8 mouse cellular contexts compared by ENCODE assay signal in genomic region chr3:95106338-95107117, GRCm38 (mm10). TPM values are rescaled to one million over a fixed set of nuclear protein-coding genes. Genes with fewer than 3 reads are reported as not detected.
A peak's percentile ranks its signal among the peaks of the same experiment; 100 is the strongest.
DNase-seq lines count a peak whose midpoint lies in the region; ATAC-seq and TF ChIP-seq lines count a peak whose summit lies in the region.

TSS of gene Pip5k1a (minus strand) at chr3:95106930.

- peaks cover 25% of the 10 kb centered on the region for H3K36me3 ChIP-seq in G1E (replicated peaks)
- no peaks in the 10 kb centered on the region for H3K36me3 ChIP-seq in forebrain, embryonic 16.5 days (ENCODE audit: control insufficient read depth, insufficient read depth)
- peaks cover 2% of the 10 kb centered on the region; the same call in 1 of the 2 replicates for H3K36me3 ChIP-seq in lung, embryonic 14.5 days (ENCODE audit: insufficient read depth)
- H3K36me3 ChIP-seq in thymus, adult 2 months (ENCODE audit: control insufficient read depth, insufficient read depth, low read length): no peaks in the 10 kb centered on the region

- H3K4me3 ChIP-seq in G1E (ENCODE audit: low read depth, low read length): peak within 1 kb of the TSS; percentile 81
- H3K4me3 ChIP-seq in forebrain, embryonic 16.5 days (replicated peaks; ENCODE audit: low read length): peak within 1 kb of the TSS; percentile 90
- H3K4me3 ChIP-seq in layer of hippocampus, adult 2 months: peak within 1 kb of the TSS; percentile 88
- H3K4me3 ChIP-seq in lung, embryonic 14.5 days (ENCODE audit: low read depth, low read length): peak within 1 kb of the TSS; percentile 74
- peak within 1 kb of the TSS; percentile 85 for H3K4me3 ChIP-seq in olfactory bulb, adult 2 months (ENCODE audit: insufficient read depth, low read depth, low read length)
- H3K4me3 ChIP-seq in thymus, adult 2 months (ENCODE audit: control insufficient read depth, insufficient read depth, low read length): peak within 1 kb of the TSS; percentile 90

- ATAC-seq in G1E (ENCODE audit: extremely low read depth, insufficient number of reproducible peaks, low FRiP score, poor library complexity, severe bottlenecking): peak; percentile 77
- ATAC-seq in forebrain, embryonic 16.5 days: peak; percentile 89
- peak; percentile 89 for ATAC-seq in lung, embryonic 14.5 days (ENCODE audit: insufficient read depth)

- WGBS in forebrain, embryonic 16.5 days: under 1% methylated on average over 51 of the region's 51 CpGs
- under 1% methylated on average over 51 of the region's 51 CpGs for WGBS in lung, embryonic 14.5 days
- WGBS in olfactory bulb, adult 2 months: under 1% methylated on average over 51 of the region's 51 CpGs
- WGBS in thymus, adult 2 months: under 1% methylated on average over 51 of the region's 51 CpGs

- peak within 1 kb of the TSS; percentile 91 for H3K9ac ChIP-seq in forebrain, embryonic 16.5 days (replicated peaks; ENCODE audit: low read depth, low read length)
- peak within 1 kb of the TSS; percentile 83 for H3K9ac ChIP-seq in lung, embryonic 14.5 days

- TF ChIP-seq CTCF in G1E (IDR thresholded peaks at IDR 0.05; ENCODE audit: low read depth, low read length): no peak
- peak; percentile 54 for TF ChIP-seq CTCF in layer of hippocampus, adult 2 months (conservative IDR thresholded peaks at IDR 0.05)
- TF ChIP-seq CTCF in lung, embryonic 14.5 days (IDR thresholded peaks at IDR 0.05; ENCODE audit: low read depth): peak; percentile 33; the same call in 1 of the 2 replicates
- TF ChIP-seq CTCF in olfactory bulb, adult 2 months (IDR thresholded peaks at IDR 0.05; ENCODE audit: insufficient read depth, low read depth, low read length): no peak
- peak; percentile 67; the same call in 1 of the 2 replicates for TF ChIP-seq CTCF in thymus, adult 2 months (IDR thresholded peaks at IDR 0.05; ENCODE audit: borderline replicate concordance, control insufficient read depth, extremely low read depth, insufficient read depth, low read length, poor library complexity)

- peak; percentile 89 for DNase-seq in G1E (ENCODE audit: low spot score)
- DNase-seq in cerebellum, adult 18-20 months: peak; percentile 96 to 98
- peak; percentile 92 to 94 for DNase-seq in heart, postnatal 36 days
- peak; percentile 97 to 98 for DNase-seq in layer of hippocampus, adult 2 months (ENCODE audit: low spot score in 2 of 2)
- peak; percentile 99 for DNase-seq in lung, embryonic 14.5 days
- DNase-seq in thymus, adult 2 months: peak; percentile 95

- peaks cover 45% of the 10 kb centered on the region for H3K4me1 ChIP-seq in G1E (ENCODE audit: insufficient read depth, low read depth, low read length)
- H3K4me1 ChIP-seq in forebrain, embryonic 16.5 days (replicated peaks; ENCODE audit: control insufficient read depth, insufficient read depth, low read length): peaks cover 10% of the 10 kb centered on the region
- no peaks in the 10 kb centered on the region for H3K4me1 ChIP-seq in lung, embryonic 14.5 days (ENCODE audit: insufficient read depth)
- no peaks in the 10 kb centered on the region; the same call in 1 of the 2 replicates for H3K4me1 ChIP-seq in olfactory bulb, adult 2 months (ENCODE audit: control insufficient read depth, insufficient read depth, low read length)
- peaks cover 2% of the 10 kb centered on the region for H3K4me1 ChIP-seq in thymus, adult 2 months (replicated peaks; ENCODE audit: control insufficient read depth, insufficient read depth, low read length)

- H3K4me2 ChIP-seq in forebrain, embryonic 16.5 days (ENCODE audit: low read length): peak within 1 kb of the TSS; percentile 94
- H3K4me2 ChIP-seq in lung, embryonic 14.5 days: peak within 1 kb of the TSS; percentile 79

- peak within 1 kb of the TSS; percentile 66 for H3K27ac ChIP-seq in forebrain, embryonic 16.5 days (ENCODE audit: low read length)
- H3K27ac ChIP-seq in layer of hippocampus, adult 2 months: peak within 1 kb of the TSS; percentile 96
- peak within 1 kb of the TSS; percentile 80 for H3K27ac ChIP-seq in lung, embryonic 14.5 days (ENCODE audit: low read depth)
- peak within 1 kb of the TSS; percentile 69 for H3K27ac ChIP-seq in olfactory bulb, adult 2 months (ENCODE audit: insufficient read depth, low read depth, low read length)
- peak within 1 kb of the TSS; percentile 45; the same call in 1 of the 2 replicates for H3K27ac ChIP-seq in thymus, adult 2 months (ENCODE audit: control insufficient read depth, insufficient read depth, low read length)

- no peaks in the 10 kb centered on the region for H3K27me3 ChIP-seq in G1E (ENCODE audit: insufficient read depth, low read length)
- no peaks in the 10 kb centered on the region for H3K27me3 ChIP-seq in forebrain, embryonic 16.5 days (replicated peaks; ENCODE audit: control insufficient read depth, insufficient read depth, low read length)
- no peaks in the 10 kb centered on the region for H3K27me3 ChIP-seq in lung, embryonic 14.5 days (ENCODE audit: insufficient read depth, low read length)
- H3K27me3 ChIP-seq in thymus, adult 2 months (ENCODE audit: control insufficient read depth, insufficient read depth, low read length): no peaks in the 10 kb centered on the region

- no peaks in the 10 kb centered on the region for H3K9me3 ChIP-seq in G1E (replicated peaks)
- no peaks in the 10 kb centered on the region for H3K9me3 ChIP-seq in forebrain, embryonic 16.5 days (ENCODE audit: control insufficient read depth, low read length)
- H3K9me3 ChIP-seq in lung, embryonic 14.5 days (ENCODE audit: low read depth, low read length): no peaks in the 10 kb centered on the region

- intact Hi-C loops in heart, postnatal 36 days (cut with DNase I): no loop called here

- peak; percentile 80 for TF ChIP-seq POLR2A in olfactory bulb, adult 2 months (IDR thresholded peaks at IDR 0.05; ENCODE audit: insufficient read depth, low read depth, low read length)
- peak; percentile 89 for TF ChIP-seq POLR2A in thymus, adult 2 months (IDR thresholded peaks at IDR 0.05; ENCODE audit: control insufficient read depth, extremely low read depth, insufficient read depth, low read length, poor library complexity)

RNA-seq across cellular contexts. Expression of gene Pip5k1a, which starts in this region (rescaled TPM):
- total RNA-seq in G1E (2014; fragmentation: Nextera tagmentation) (67.5 and 67.6 TPM in 2 replicates), G1E (2017) (39.3 and 40.1 TPM in 2 replicates)
- polyA plus RNA-seq in G1E (2012): 21.9 and 30.0 TPM in 2 replicates
- 20.3 and 21.7 TPM in 2 replicates for polyA plus RNA-seq in forebrain, embryonic 16.5 days (2015; fragmentation: Nextera tagmentation; extraction: Ambion mirVana)
- 10 to 100 TPM; 16.5 to 17.1 TPM for total RNA-seq in heart, postnatal 36 days (2021)
- total RNA-seq in layer of hippocampus, adult 2 months (2021): 10 to 100 TPM; 64.1 to 71.0 TPM
- 12.2 and 13.6 TPM in 2 replicates for polyA plus RNA-seq in lung, embryonic 14.5 days (2014; fragmentation: Nextera tagmentation; extraction: Ambion mirVana)
- not detected in 2 replicates for polyA plus RNA-seq in olfactory bulb, adult 2 months (2012; ENCODE audit: insufficient read depth, insufficient read length, low replicate concordance, missing spikeins)
- 36.5 and 37.8 TPM in 2 replicates for polyA plus RNA-seq in thymus, adult 2 months (2012; rRNA removed)

Comparison
In these comparisons a context has a peak if more than half of its experiments do, and no peak if none do; other contexts are left out.
1. Peak in every context shown above with its lines: DNase-seq, ATAC-seq, H3K4me3 ChIP-seq and H3K27ac ChIP-seq.
2. CTCF ChIP-seq: peak in layer of hippocampus, adult 2 months (single experiment), lung, embryonic 14.5 days (single experiment) and thymus, adult 2 months (single experiment); none in G1E (single experiment) and olfactory bulb, adult 2 months (single experiment).
3. H3K27ac ChIP-seq: peak in every context shown above with its lines; median percentile 96 in layer of hippocampus, adult 2 months; 80 in lung, embryonic 14.5 days; 69 in olfactory bulb, adult 2 months; 66 in forebrain, embryonic 16.5 days; 45 in thymus, adult 2 months.